Mouse (Mus musculus) stomach, embryonic 16.5 days (tissue): ENCODE measurements at regions not wholly inside any gene's neighbourhood (a gene's known extent, or its start where the extent isn't known, plus 50 kb on each side); places are given as distances from the start of the nearest gene placed in this dataset.

Experiments
- ATAC-seq: fragments of 200-750 bp; cut with Nextera tagmentation; 2 replicates; pipeline ENCODE4 v1.8.0; 2017; ENCODE audit warnings: moderate number of reproducible peaks, moderate TSS enrichment; ENCODE audit not compliant: insufficient read depth, low FRiP score
- H3K27ac ChIP-seq: fragments of 300-500 bp; sonication (generic); 2 replicates; pipeline ENCODE4 v1.5.1; 2014; ENCODE audit warnings: low read length
- H3K27me3 ChIP-seq: fragments of 300-500 bp; sonication (generic); 2 replicates; pipeline ENCODE4 v1.6.1; 2014; ENCODE audit warnings: low read length, control low read depth, mixed read lengths; ENCODE audit not compliant: control insufficient read depth, insufficient read depth
- H3K36me3 ChIP-seq: fragments of 300-500 bp; sonication (generic); 2 replicates; pipeline ENCODE4 v1.6.1; 2014; ENCODE audit warnings: low read length; ENCODE audit not compliant: control insufficient read depth, insufficient read depth
- H3K4me1 ChIP-seq: fragments of 300-500 bp; sonication (generic); 2 replicates; pipeline ENCODE4 v1.6.1; 2014; ENCODE audit warnings: low read length, control low read depth, mixed read lengths; ENCODE audit not compliant: control insufficient read depth, insufficient read depth
- H3K4me2 ChIP-seq: fragments of 300-500 bp; sonication (generic); 2 replicates; pipeline ENCODE4 v1.6.1; 2014; ENCODE audit warnings: low read depth, low read length, mixed read lengths
- H3K4me3 ChIP-seq: fragments of 300-500 bp; sonication (generic); replicated peaks from 2 replicates; pipeline ENCODE4 v1.5.1; 2014; ENCODE audit warnings: mild to moderate bottlenecking, low read length
- H3K9ac ChIP-seq: fragments of 300-500 bp; sonication (generic); 2 replicates; pipeline ENCODE4 v1.6.1; 2014; ENCODE audit warnings: low read length
- H3K9me3 ChIP-seq: fragments of 300-500 bp; sonication (generic); replicated peaks from 2 replicates; pipeline ENCODE4 v1.6.1; 2016; ENCODE audit warnings: low read length, control low read depth; ENCODE audit not compliant: control insufficient read depth
- WGBS: fragments of 180-500 bp; shearing (Covaris S2); extraction: QIAGEN DNeasy Blood & Tissue Kit; methylation state at CpG from one replicate; pipeline ENCODE4 v1.1.7; 2014; 5-methylcytosine and 5-hydroxymethylcytosine counted together

GRCm38 (mm10) chr9:85136715-85137582, 175.6 kb upstream of the Gm11114 start:
- H3K9ac ChIP-seq, result no peak overlapping the region
- WGBS, result 48% methylated on average over 6 of the region's 6 CpGs
- ATAC-seq, result peak; percentile 53; the same call in 1 of the 2 replicates
- H3K4me1 ChIP-seq, result no peaks in the 10 kb centered on the region
- H3K27me3 ChIP-seq, result no peaks in the 10 kb centered on the region
- no peak overlapping the region for H3K4me2 ChIP-seq
- no peak overlapping the region for H3K27ac ChIP-seq
- no peak overlapping the region for H3K4me3 ChIP-seq
- no peaks in the 10 kb centered on the region for H3K36me3 ChIP-seq
- no peaks in the 10 kb centered on the region for H3K9me3 ChIP-seq

- H3K9me3 ChIP-seq, result no peaks in the 10 kb centered on the region
- 68% methylated on average over 4 of the region's 4 CpGs for WGBS
- H3K4me1 ChIP-seq, result no peaks in the 10 kb centered on the region
- no peak overlapping the region for H3K27ac ChIP-seq
- H3K4me2 ChIP-seq, result no peak overlapping the region
- H3K9ac ChIP-seq, result no peak overlapping the region
- no peaks in the 10 kb centered on the region for H3K27me3 ChIP-seq
- no peaks in the 10 kb centered on the region for H3K36me3 ChIP-seq
- H3K4me3 ChIP-seq, result no peak overlapping the region
- no peak for ATAC-seq
These were observed 172.7 kb upstream of the Gm11114 start for GRCm38 (mm10) chr9:85139891-85140290.

GRCm38 (mm10) chr9:85144363-85144762, 168.2 kb upstream of the Gm11114 start:
- no peak overlapping the region for H3K4me2 ChIP-seq
- no peaks in the 10 kb centered on the region for H3K27me3 ChIP-seq
- no peaks in the 10 kb centered on the region for H3K9me3 ChIP-seq
- H3K9ac ChIP-seq, result no peak overlapping the region
- no peak overlapping the region for H3K4me3 ChIP-seq
- H3K36me3 ChIP-seq, result no peaks in the 10 kb centered on the region
- ATAC-seq, result no peak
- H3K4me1 ChIP-seq, result no peaks in the 10 kb centered on the region
- no peak overlapping the region for H3K27ac ChIP-seq
- 89% methylated on average over 2 of the region's 2 CpGs for whole genome bisulfite sequencing

GRCm38 (mm10) chr9:85165632-85166031, 146.9 kb upstream of the Gm11114 start:
- Histone ChIP-seq H3K4me3 (no peak overlapping the region), H3K4me2 (no peak overlapping the region), H3K36me3 (no peaks in the 10 kb centered on the region), H3K9ac (no peak overlapping the region), H3K9me3 (no peaks in the 10 kb centered on the region), H3K4me1 (no peaks in the 10 kb centered on the region), H3K27me3 (no peaks in the 10 kb centered on the region), H3K27ac (no peak overlapping the region)
- 88% methylated on average over 1 of the region's 1 CpGs for WGBS
- no peak for ATAC-seq

GRCm38 (mm10) chr9:85167243-85167642, 145.3 kb upstream of the Gm11114 start:
- no peaks in the 10 kb centered on the region for H3K9me3 ChIP-seq
- H3K36me3 ChIP-seq, result no peaks in the 10 kb centered on the region
- no peak overlapping the region for H3K9ac ChIP-seq
- H3K4me3 ChIP-seq, result no peak overlapping the region
- H3K4me1 ChIP-seq, result no peaks in the 10 kb centered on the region
- no peak for ATAC-seq
- H3K27ac ChIP-seq, result no peak overlapping the region
- H3K4me2 ChIP-seq, result no peak overlapping the region
- no peaks in the 10 kb centered on the region for H3K27me3 ChIP-seq

GRCm38 (mm10) chr9:85174431-85174830, 138.1 kb upstream of the Gm11114 start:
- Histone ChIP-seq H3K9ac (no peak overlapping the region), H3K36me3 (no peaks in the 10 kb centered on the region), H3K9me3 (no peaks in the 10 kb centered on the region), H3K27ac (no peak overlapping the region), H3K27me3 (no peaks in the 10 kb centered on the region), H3K4me3 (no peak overlapping the region), H3K4me2 (no peak overlapping the region), H3K4me1 (no peaks in the 10 kb centered on the region)
- no peak; the same call in 1 of the 2 replicates for ATAC-seq
- 36% methylated on average over 3 of the region's 3 CpGs for WGBS

GRCm38 (mm10) chr9:85201202-85201601, 111.4 kb upstream of the Gm11114 start:
- Histone ChIP-seq H3K9me3 (no peaks in the 10 kb centered on the region), H3K4me1 (no peaks in the 10 kb centered on the region), H3K4me3 (no peak overlapping the region), H3K27me3 (no peaks in the 10 kb centered on the region), H3K9ac (no peak overlapping the region), H3K27ac (no peak overlapping the region), H3K4me2 (no peak overlapping the region), H3K36me3 (no peaks in the 10 kb centered on the region)
- no peak for ATAC-seq
- WGBS, result 76% methylated on average over 3 of the region's 3 CpGs

GRCm38 (mm10) chr9:85224870-85225269, 87.7 kb upstream of the Gm11114 start:
- Histone ChIP-seq H3K27me3 (no peaks in the 10 kb centered on the region), H3K27ac (no peak overlapping the region), H3K4me3 (no peak overlapping the region), H3K9me3 (no peaks in the 10 kb centered on the region), H3K9ac (no peak overlapping the region), H3K4me2 (no peak overlapping the region), H3K36me3 (no peaks in the 10 kb centered on the region), H3K4me1 (no peaks in the 10 kb centered on the region)
- ATAC-seq, result no peak
- 58% methylated on average over 3 of the region's 3 CpGs for WGBS
